Mouse (Mus musculus): ENCODE measurements around the gene 4930404H24Rik.

- TF ChIP-seq MAFK (IDR thresholded peaks at IDR 0.05; ENCODE audit: insufficient read depth, low read depth, low read length) (no peak), CHD2 (IDR thresholded peaks at IDR 0.05; ENCODE audit: low read depth, low read length) (no peak)
Observed at GRCm38 (mm10) chr2:153448519-153448918, 44.1 kb upstream of the 4930404H24Rik start.
